Mouse (Mus musculus) kidney, postnatal 0 days (tissue): ENCODE measurements around the gene Ctr9. TPM values are rescaled to one million over a fixed set of nuclear protein-coding genes. Genes with fewer than 3 reads are reported as not detected.

Experiments
- ATAC-seq: fragments of 200-750 bp; cut with Nextera tagmentation; replicated peaks from 2 replicates; pipeline ENCODE4 v1.8.0; 2017; ENCODE audit warnings: low read depth, moderate number of reproducible peaks, moderate TSS enrichment, moderate library complexity; ENCODE audit not compliant: low FRiP score
- DNase-seq: peaks from one replicate; pipeline ENCODE4 v3.0.0-alpha.2; 2016; ENCODE audit warnings: low spot score
- H3K27ac ChIP-seq: fragments of 300-500 bp; sonication (generic); 2 replicates; pipeline ENCODE4 v1.5.1; 2014; ENCODE audit warnings: mild to moderate bottlenecking
- H3K27me3 ChIP-seq: fragments of 300-500 bp; sonication (generic); 2 replicates; pipeline ENCODE4 v1.6.1; 2014; ENCODE audit warnings: low read length, mixed read lengths; ENCODE audit not compliant: insufficient read depth
- H3K36me3 ChIP-seq: fragments of 300-500 bp; sonication (generic); 2 replicates; pipeline ENCODE4 v1.6.1; 2014; ENCODE audit warnings: low read length, mixed read lengths; ENCODE audit not compliant: insufficient read depth
- H3K4me1 ChIP-seq: fragments of 300-500 bp; sonication (generic); replicated peaks from 2 replicates; pipeline ENCODE4 v1.6.1; 2014; ENCODE audit warnings: antibody characterized with exemption, low read length, mixed read lengths; ENCODE audit not compliant: insufficient read depth
- H3K4me2 ChIP-seq: fragments of 300-500 bp; sonication (generic); 2 replicates; pipeline ENCODE4 v1.6.1; 2014; ENCODE audit warnings: mild to moderate bottlenecking, low read length, moderate library complexity, mixed read lengths
- H3K4me3 ChIP-seq: fragments of 300-500 bp; sonication (generic); replicated peaks from 2 replicates; pipeline ENCODE4 v1.5.1; 2014; ENCODE audit warnings: low read depth, low read length
- H3K9ac ChIP-seq: fragments of 300-500 bp; sonication (generic); 2 replicates; pipeline ENCODE4 v1.6.1; 2014; ENCODE audit warnings: low read depth, low read length
- H3K9me3 ChIP-seq: fragments of 300-500 bp; sonication (generic); replicated peaks from 2 replicates; pipeline ENCODE4 v1.6.1; 2016; ENCODE audit warnings: low read length, inconsistent platforms, mixed read lengths
- CTCF ChIP-seq: IDR thresholded peaks from 2 replicates; pipeline ENCODE4 v1.5.1; 2016; ENCODE audit warnings: antibody characterized with exemption, low read depth, mild to moderate bottlenecking, moderate library complexity
- WGBS: fragments of 180-500 bp; shearing (Covaris S2); extraction: QIAGEN DNeasy Blood & Tissue Kit; methylation state at CpG from one replicate; pipeline ENCODE4 v1.1.7; 2014; 5-methylcytosine and 5-hydroxymethylcytosine counted together
- polyA plus RNA-seq: library from polyadenylated mRNA; unstranded; fragments of >200 nt; fragmentation: Nextera tagmentation; extraction: Ambion mirVana; gene quantifications from 2 replicates; pipeline ENCODE4 v1.2.1, GENCODE M21; 2015

The Ctr9 gene
- polyA plus RNA-seq, 1 experiment from 2014 or later: 50.5 TPM

DNA sequence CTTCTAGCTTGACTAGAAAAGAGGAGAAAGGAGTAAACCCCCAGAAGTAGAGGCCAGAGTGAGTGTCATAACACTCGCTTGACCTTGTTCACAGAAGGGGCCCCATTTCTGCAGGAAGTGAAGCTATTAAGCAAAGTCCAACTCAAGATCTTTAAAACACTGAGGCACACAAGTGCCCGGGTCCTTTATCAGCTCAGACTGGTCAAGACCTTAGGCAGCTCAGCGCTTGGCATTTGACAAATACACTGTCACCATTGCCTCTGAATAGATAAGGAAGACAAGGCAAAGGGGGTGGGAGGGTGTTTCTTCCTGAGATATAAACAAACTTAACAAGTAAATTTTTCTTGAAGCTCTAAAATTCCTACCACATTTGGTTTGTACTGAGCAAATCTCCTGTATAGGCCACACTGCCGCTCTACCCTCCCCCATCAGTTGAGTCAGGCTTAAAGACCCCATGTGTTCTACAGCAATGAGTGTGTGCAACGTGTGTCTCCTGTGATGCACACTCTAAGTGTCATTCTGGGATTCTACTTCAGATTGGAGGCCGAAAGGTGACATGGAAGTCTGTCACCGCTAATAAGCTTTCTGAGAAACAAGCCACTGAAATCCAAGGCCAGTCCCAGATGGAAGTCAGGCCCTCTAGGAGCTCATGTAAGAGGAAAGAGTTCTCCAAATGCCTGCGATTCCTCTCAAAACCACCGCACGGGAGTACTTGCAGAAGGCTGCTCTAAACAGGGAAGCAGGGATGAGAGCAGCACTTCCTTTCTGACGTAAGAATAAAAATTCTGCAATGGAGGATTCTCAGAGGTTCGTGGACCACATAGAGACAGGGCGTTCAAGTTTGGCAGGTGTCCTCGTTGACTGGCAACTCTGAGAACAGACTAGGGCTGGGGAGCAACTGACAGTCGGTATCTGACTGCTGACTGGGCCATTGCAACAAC, 29.6 kb upstream of the Ctr9 start:
- TF ChIP-seq CTCF: no peak
- no peaks in the 10 kb centered on the region for H3K4me1 ChIP-seq
- no peak overlapping the region for H3K27ac ChIP-seq
- ATAC-seq: no peak
- WGBS: 81% methylated on average over 15 of the region's 15 CpGs
- no peaks in the 10 kb centered on the region for H3K27me3 ChIP-seq
- no peak overlapping the region for H3K4me2 ChIP-seq
- no peak overlapping the region for H3K4me3 ChIP-seq
- H3K36me3 ChIP-seq: no peaks in the 10 kb centered on the region
- no peaks in the 10 kb centered on the region for H3K9me3 ChIP-seq
- no peak overlapping the region for H3K9ac ChIP-seq
- DNase-seq: no peak

DNA sequence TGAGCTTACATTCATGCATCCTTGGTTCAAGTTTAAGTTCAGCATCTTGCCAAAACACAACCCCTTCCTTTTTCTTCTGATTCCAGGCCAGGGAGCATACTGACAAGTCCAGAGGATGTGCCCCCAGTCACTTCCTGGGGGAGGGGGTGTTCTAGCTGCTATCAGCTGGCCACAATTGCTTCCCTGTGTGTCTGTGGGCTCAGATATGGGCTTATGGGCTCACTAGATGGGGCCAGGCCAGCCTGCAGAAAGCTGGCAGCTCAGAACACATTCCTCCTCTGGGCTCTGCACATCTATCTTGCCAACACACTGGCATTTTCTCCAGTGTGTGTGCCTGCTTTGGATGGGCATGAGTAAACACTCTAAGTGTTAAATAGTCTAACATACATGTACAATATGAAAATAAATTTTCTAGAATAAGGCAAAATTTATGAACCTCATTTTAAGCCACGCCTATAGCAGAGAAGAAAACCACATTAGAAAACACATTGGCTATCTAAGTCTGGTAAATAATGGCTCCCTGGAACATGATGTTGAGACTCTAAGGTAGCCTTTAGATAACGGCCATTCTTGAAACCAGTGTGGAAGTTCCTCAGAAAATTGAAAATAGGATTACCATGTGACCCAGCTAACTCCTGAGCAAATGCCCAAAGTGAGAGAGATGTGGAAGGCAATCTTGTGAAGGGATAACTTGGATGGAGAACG, 24.5 kb upstream of the Ctr9 start:
- Histone ChIP-seq H3K4me2 (no peak overlapping the region), H3K4me3 (no peak overlapping the region), H3K27me3 (no peaks in the 10 kb centered on the region), H3K9ac (no peak overlapping the region), H3K9me3 (no peaks in the 10 kb centered on the region), H3K4me1 (no peaks in the 10 kb centered on the region), H3K27ac (no peak overlapping the region), H3K36me3 (no peaks in the 10 kb centered on the region)
- TF ChIP-seq CTCF: no peak
- no peak for ATAC-seq
- DNase-seq: no peak
- WGBS: 89% methylated on average over 3 of the region's 3 CpGs

DNA sequence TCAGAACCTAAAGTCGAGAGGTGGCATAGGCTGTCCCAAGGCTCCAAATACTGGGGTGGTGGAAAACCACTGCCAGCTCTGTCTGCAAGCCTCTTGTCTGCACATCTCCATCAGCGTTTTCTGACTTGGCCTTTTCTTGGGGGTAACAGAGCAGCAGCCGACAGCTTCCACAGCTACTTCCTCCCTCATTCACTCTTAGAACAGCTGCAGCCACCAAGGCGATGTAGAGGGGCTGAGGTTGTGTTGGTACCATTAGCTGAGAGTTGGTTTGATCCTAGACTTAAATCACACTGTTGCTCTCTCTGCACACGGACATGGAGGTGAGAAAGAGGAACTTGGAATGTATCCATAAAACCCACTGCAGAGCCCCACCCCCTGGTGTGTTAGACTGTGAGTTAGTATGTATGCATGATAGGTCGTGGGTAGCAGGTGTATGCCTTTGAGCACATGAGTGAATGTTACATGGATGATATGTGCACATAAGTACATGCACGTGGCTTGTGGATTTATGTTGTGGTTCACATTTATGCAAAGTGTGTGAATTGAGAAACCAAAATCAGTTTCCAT, 14.6 kb upstream of the Ctr9 start:
- Histone ChIP-seq H3K27ac (no peak overlapping the region), H3K4me3 (no peak overlapping the region), H3K9me3 (no peaks in the 10 kb centered on the region), H3K9ac (no peak overlapping the region), H3K4me2 (no peak overlapping the region), H3K27me3 (no peaks in the 10 kb centered on the region), H3K36me3 (no peaks in the 10 kb centered on the region), H3K4me1 (no peaks in the 10 kb centered on the region)
- no peak for DNase-seq
- no peak for TF ChIP-seq CTCF
- no peak for ATAC-seq
- 68% methylated on average over 7 of the region's 7 CpGs for WGBS

DNA sequence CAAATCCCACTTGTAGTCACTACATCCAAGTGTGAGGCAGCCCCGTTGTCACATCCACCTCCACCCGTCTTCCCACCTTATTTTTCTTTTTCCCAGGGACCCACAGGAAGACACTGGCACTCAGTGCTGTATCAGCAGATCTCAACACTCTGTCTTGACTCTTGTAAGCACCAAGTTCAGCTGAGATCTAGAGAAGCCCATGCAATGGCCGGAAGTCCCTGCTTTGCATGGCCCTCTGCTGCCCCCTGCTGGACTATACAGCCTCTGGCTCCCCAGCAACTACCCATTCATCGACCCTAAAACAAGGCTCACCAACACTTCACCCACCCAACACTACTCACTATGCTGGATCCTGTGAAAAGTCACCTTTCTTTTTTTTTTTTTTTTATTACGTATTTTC, 13.9 kb upstream of the Ctr9 start:
- no peak overlapping the region for H3K27ac ChIP-seq
- H3K9ac ChIP-seq: no peak overlapping the region
- DNase-seq (peak; percentile 96), ATAC-seq (peak; percentile 79)
- no peaks in the 10 kb centered on the region for H3K4me1 ChIP-seq
- 21% methylated on average over 5 of the region's 5 CpGs for WGBS
- peak; percentile 95 for TF ChIP-seq CTCF
- H3K4me3 ChIP-seq: no peak overlapping the region
- H3K36me3 ChIP-seq: no peaks in the 10 kb centered on the region
- no peak overlapping the region for H3K4me2 ChIP-seq
- no peaks in the 10 kb centered on the region for H3K9me3 ChIP-seq
- H3K27me3 ChIP-seq: no peaks in the 10 kb centered on the region

DNA sequence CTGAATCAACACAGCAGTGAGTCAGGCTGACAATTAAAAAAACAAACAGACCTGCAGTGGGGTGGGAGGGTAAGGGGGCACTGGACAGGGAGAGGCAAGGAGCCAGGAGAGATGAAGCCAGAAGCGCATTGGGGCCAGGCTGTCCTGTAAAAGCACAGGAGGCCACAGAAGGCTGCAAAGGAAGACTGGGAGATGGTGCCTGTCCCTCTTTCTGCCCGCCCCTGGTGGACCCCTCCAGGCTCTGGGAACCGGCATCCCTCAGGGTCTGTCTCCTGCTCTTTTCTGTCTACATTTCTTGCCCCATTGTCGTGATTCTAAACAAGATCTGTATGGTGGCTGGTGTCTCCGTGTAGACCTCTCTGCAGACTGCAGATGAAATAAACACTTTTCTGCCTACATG, 13.0 kb upstream of the Ctr9 start:
- no peaks in the 10 kb centered on the region for H3K9me3 ChIP-seq
- no peak overlapping the region for H3K27ac ChIP-seq
- no peak overlapping the region for H3K9ac ChIP-seq
- no peaks in the 10 kb centered on the region for H3K27me3 ChIP-seq
- no peak for DNase-seq
- 73% methylated on average over 5 of the region's 5 CpGs for WGBS
- no peak overlapping the region for H3K4me3 ChIP-seq
- H3K4me2 ChIP-seq: no peak overlapping the region
- H3K36me3 ChIP-seq: no peaks in the 10 kb centered on the region
- ATAC-seq: no peak
- H3K4me1 ChIP-seq: no peaks in the 10 kb centered on the region
- TF ChIP-seq CTCF: no peak

DNA sequence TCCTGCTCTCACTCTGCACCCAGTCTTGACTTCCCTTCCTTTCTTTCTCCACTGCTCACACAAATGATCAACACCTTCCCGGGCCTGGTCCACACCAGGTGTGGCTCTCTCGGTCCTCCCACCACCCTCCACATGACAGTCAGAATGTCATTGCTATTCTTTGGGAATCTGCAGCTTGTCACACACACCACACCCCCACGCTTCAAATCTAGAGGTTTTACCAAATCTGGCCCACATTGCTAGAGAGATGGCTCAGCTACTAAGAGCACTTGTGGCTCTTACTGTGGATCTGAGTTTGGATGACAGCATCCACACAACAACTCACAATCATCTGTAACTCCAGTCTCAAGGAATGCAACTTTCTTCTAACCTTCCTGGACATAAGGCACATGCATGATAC, 11.8 kb upstream of the Ctr9 start:
- Histone ChIP-seq H3K27me3 (no peaks in the 10 kb centered on the region), H3K4me1 (no peaks in the 10 kb centered on the region), H3K9ac (no peak overlapping the region), H3K4me2 (no peak overlapping the region), H3K27ac (no peak overlapping the region), H3K9me3 (no peaks in the 10 kb centered on the region), H3K36me3 (no peaks in the 10 kb centered on the region), H3K4me3 (no peak overlapping the region)
- 72% methylated on average over 3 of the region's 3 CpGs for WGBS
- no peak for ATAC-seq
- DNase-seq: no peak
- no peak for TF ChIP-seq CTCF
